Mouse (Mus musculus): Measurements from ENCODE around the gene Gabarapl2. TPM values are rescaled to one million over a fixed set of nuclear protein-coding genes. Genes with fewer than 3 reads are reported as not detected.

Gabarapl2 gene
- polyA plus RNA-seq, 1 experiment from 2014 or later, result 331 TPM

- ATAC-seq (ENCODE audit: low FRiP score), result no peak
These were observed 6.6 kb downstream of the Gabarapl2 start for GRCm38 (mm10) chr8:111947144-111947543.

GRCm38 (mm10) chr8:111947954-111948353, 7.5 kb downstream of the Gabarapl2 start:
- Histone ChIP-seq H3K36me3 (ENCODE audit: control insufficient read depth, insufficient read depth, low read length) (peaks cover 10% of the 10 kb centered on the region), H3K27ac (ENCODE audit: low read depth, low read length) (no peak overlapping the region), H3K4me1 (ENCODE audit: control insufficient read depth, insufficient read depth, low read length) (no peaks in the 10 kb centered on the region), H3K9ac (ENCODE audit: low read length) (no peak overlapping the region), H3K9me3 (ENCODE audit: control insufficient read depth, low read length) (no peaks in the 10 kb centered on the region), H3K27me3 (ENCODE audit: control insufficient read depth, insufficient read depth, low read length) (no peaks in the 10 kb centered on the region), H3K4me3 (ENCODE audit: low read depth, low read length) (no peak overlapping the region), H3K4me2 (no peak overlapping the region)
- DNase-seq (ENCODE audit: low spot score, missing footprints), result no peak
- ATAC-seq (ENCODE audit: low FRiP score), result no peak
- WGBS, result 93% methylated on average over 8 of the region's 8 CpGs

More at GRCm38 (mm10) chr8:111947144-111947543, 6.6 kb downstream of the Gabarapl2 start:
- Histone ChIP-seq H3K36me3 (ENCODE audit: control insufficient read depth, insufficient read depth, low read length) (peaks cover 10% of the 10 kb centered on the region), H3K4me2 (no peak overlapping the region), H3K4me1 (ENCODE audit: control insufficient read depth, insufficient read depth, low read length) (no peaks in the 10 kb centered on the region; the same call in 1 of the 2 replicates), H3K9ac (ENCODE audit: low read length) (no peak overlapping the region), H3K27ac (ENCODE audit: low read depth, low read length) (no peak overlapping the region), H3K4me3 (ENCODE audit: low read depth, low read length) (no peak overlapping the region), H3K27me3 (ENCODE audit: control insufficient read depth, insufficient read depth, low read length) (no peaks in the 10 kb centered on the region), H3K9me3 (ENCODE audit: control insufficient read depth, low read length) (no peaks in the 10 kb centered on the region)
- 92% methylated on average over 2 of the region's 2 CpGs for WGBS
- no peak for DNase-seq (ENCODE audit: low spot score, missing footprints)

GRCm38 (mm10) chr8:111950846-111951245, 10.3 kb downstream of the Gabarapl2 start:
- H3K27ac ChIP-seq (ENCODE audit: low read depth, low read length), result no peak overlapping the region
- no peak overlapping the region for H3K4me3 ChIP-seq (ENCODE audit: low read depth, low read length)
- H3K4me1 ChIP-seq (ENCODE audit: control insufficient read depth, insufficient read depth, low read length), result no peaks in the 10 kb centered on the region
- no peaks in the 10 kb centered on the region for H3K27me3 ChIP-seq (ENCODE audit: control insufficient read depth, insufficient read depth, low read length)
- H3K9ac ChIP-seq (ENCODE audit: low read length), result no peak overlapping the region
- 92% methylated on average over 3 of the region's 3 CpGs for WGBS
- no peak overlapping the region for H3K4me2 ChIP-seq
- no peaks in the 10 kb centered on the region for H3K9me3 ChIP-seq (ENCODE audit: control insufficient read depth, low read length)
- no peak for DNase-seq (ENCODE audit: low spot score, missing footprints)
- ATAC-seq (ENCODE audit: low FRiP score), result no peak
- peaks cover 5% of the 10 kb centered on the region; the same call in 1 of the 2 replicates for H3K36me3 ChIP-seq (ENCODE audit: control insufficient read depth, insufficient read depth, low read length)

GRCm38 (mm10) chr8:111951317-111951716, 10.8 kb downstream of the Gabarapl2 start:
- Histone ChIP-seq H3K27me3 (ENCODE audit: control insufficient read depth, insufficient read depth, low read length) (no peaks in the 10 kb centered on the region), H3K4me1 (ENCODE audit: control insufficient read depth, insufficient read depth, low read length) (no peaks in the 10 kb centered on the region), H3K9ac (ENCODE audit: low read length) (no peak overlapping the region), H3K36me3 (ENCODE audit: control insufficient read depth, insufficient read depth, low read length) (peaks cover 5% of the 10 kb centered on the region; the same call in 1 of the 2 replicates), H3K4me3 (ENCODE audit: low read depth, low read length) (no peak overlapping the region), H3K9me3 (ENCODE audit: control insufficient read depth, low read length) (no peaks in the 10 kb centered on the region), H3K4me2 (no peak overlapping the region), H3K27ac (ENCODE audit: low read depth, low read length) (no peak overlapping the region)
- ATAC-seq (ENCODE audit: low FRiP score) (no peak), DNase-seq (ENCODE audit: low spot score, missing footprints) (no peak)
- WGBS, result 94% methylated on average over 7 of the region's 7 CpGs

DNA sequence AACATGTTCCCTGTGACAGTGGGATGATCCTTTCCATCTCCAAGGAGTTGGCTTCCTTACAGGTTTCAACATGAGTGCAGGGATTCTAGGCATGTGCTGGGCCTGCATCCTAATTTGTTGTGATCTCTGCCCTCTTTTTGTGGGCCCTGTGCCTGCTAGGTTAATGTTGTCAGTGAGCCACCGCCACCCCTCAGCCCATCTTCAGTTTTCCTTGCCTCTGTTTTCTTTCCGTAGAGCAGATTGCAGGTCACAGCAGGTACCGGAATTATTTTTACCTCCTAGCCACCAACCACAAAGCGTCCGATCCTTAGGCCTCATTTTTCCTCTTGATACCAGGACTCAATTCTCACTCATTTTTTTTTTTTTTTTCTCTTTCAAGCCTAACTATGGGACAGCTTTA, 11.4 kb downstream of the Gabarapl2 start:
- no peaks in the 10 kb centered on the region for H3K4me1 ChIP-seq (ENCODE audit: control insufficient read depth, insufficient read depth, low read length)
- H3K4me3 ChIP-seq (ENCODE audit: low read depth, low read length), result no peak overlapping the region
- DNase-seq (ENCODE audit: low spot score, missing footprints), result no peak
- H3K27ac ChIP-seq (ENCODE audit: low read depth, low read length), result no peak overlapping the region
- no peaks in the 10 kb centered on the region for H3K27me3 ChIP-seq (ENCODE audit: control insufficient read depth, insufficient read depth, low read length)
- no peak for ATAC-seq (ENCODE audit: low FRiP score)
- no peaks in the 10 kb centered on the region for H3K9me3 ChIP-seq (ENCODE audit: control insufficient read depth, low read length)
- no peak overlapping the region for H3K9ac ChIP-seq (ENCODE audit: low read length)
- WGBS, result 95% methylated on average over 5 of the region's 5 CpGs
- no peak overlapping the region for H3K4me2 ChIP-seq
- H3K36me3 ChIP-seq (ENCODE audit: control insufficient read depth, insufficient read depth, low read length), result peaks cover 7% of the 10 kb centered on the region; the same call in 1 of the 2 replicates

GRCm38 (mm10) chr8:111954844-111955594, 14.5 kb downstream of the Gabarapl2 start:
- Histone ChIP-seq H3K4me2 (no peak overlapping the region), H3K27me3 (ENCODE audit: control insufficient read depth, insufficient read depth, low read length) (no peaks in the 10 kb centered on the region), H3K4me1 (ENCODE audit: control insufficient read depth, insufficient read depth, low read length) (no peaks in the 10 kb centered on the region), H3K27ac (ENCODE audit: low read depth, low read length) (no peak overlapping the region), H3K4me3 (ENCODE audit: low read depth, low read length) (no peak overlapping the region), H3K9me3 (ENCODE audit: control insufficient read depth, low read length) (no peaks in the 10 kb centered on the region), H3K36me3 (ENCODE audit: control insufficient read depth, insufficient read depth, low read length) (peaks cover 9% of the 10 kb centered on the region; the same call in 1 of the 2 replicates), H3K9ac (ENCODE audit: low read length) (no peak overlapping the region)
- no peak for ATAC-seq (ENCODE audit: low FRiP score)
- WGBS, result 92% methylated on average over 4 of the region's 4 CpGs
- no peak for DNase-seq (ENCODE audit: low spot score, missing footprints)

- no peak for DNase-seq (ENCODE audit: low spot score, missing footprints)
- Histone ChIP-seq H3K36me3 (ENCODE audit: control insufficient read depth, insufficient read depth, low read length) (peaks cover 9% of the 10 kb centered on the region; the same call in 1 of the 2 replicates), H3K4me1 (ENCODE audit: control insufficient read depth, insufficient read depth, low read length) (no peaks in the 10 kb centered on the region), H3K9me3 (ENCODE audit: control insufficient read depth, low read length) (no peaks in the 10 kb centered on the region), H3K27ac (ENCODE audit: low read depth, low read length) (no peak overlapping the region), H3K27me3 (ENCODE audit: control insufficient read depth, insufficient read depth, low read length) (no peaks in the 10 kb centered on the region), H3K4me3 (ENCODE audit: low read depth, low read length) (no peak overlapping the region), H3K9ac (ENCODE audit: low read length) (no peak overlapping the region), H3K4me2 (no peak overlapping the region)
- ATAC-seq (ENCODE audit: low FRiP score), result no peak
- WGBS, result 90% methylated on average over 5 of the region's 5 CpGs
These were observed 15.4 kb downstream of the Gabarapl2 start for GRCm38 (mm10) chr8:111955879-111956278.

DNA sequence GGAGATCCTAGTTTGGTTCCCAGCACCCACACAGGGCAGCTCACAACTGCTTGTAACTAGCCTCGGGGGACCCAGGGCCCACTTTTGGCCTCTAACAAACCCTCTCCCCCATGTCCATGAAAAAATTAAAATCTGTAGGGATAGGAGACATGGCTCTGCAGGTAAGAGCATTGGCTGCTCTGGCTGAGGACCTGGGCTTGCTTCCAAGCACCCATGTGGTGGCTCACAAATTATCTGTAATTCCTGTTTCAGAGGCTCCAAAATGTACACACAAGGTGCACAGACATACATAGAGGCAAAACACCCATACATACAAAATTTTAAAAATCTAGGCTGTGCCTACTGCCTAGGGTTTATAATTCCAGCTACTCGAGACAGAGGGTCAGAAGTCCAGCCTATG, 16.7 kb downstream of the Gabarapl2 start:
- no peak overlapping the region for H3K9ac ChIP-seq (ENCODE audit: low read length)
- WGBS, result 89% methylated on average over 2 of the region's 2 CpGs
- no peak for DNase-seq (ENCODE audit: low spot score, missing footprints)
- H3K36me3 ChIP-seq (ENCODE audit: control insufficient read depth, insufficient read depth, low read length), result peaks cover 9% of the 10 kb centered on the region; the same call in 1 of the 2 replicates
- no peaks in the 10 kb centered on the region for H3K4me1 ChIP-seq (ENCODE audit: control insufficient read depth, insufficient read depth, low read length)
- ATAC-seq (ENCODE audit: low FRiP score), result no peak
- no peak overlapping the region for H3K4me3 ChIP-seq (ENCODE audit: low read depth, low read length)
- H3K9me3 ChIP-seq (ENCODE audit: control insufficient read depth, low read length), result no peaks in the 10 kb centered on the region
- H3K27ac ChIP-seq (ENCODE audit: low read depth, low read length), result no peak overlapping the region
- H3K27me3 ChIP-seq (ENCODE audit: control insufficient read depth, insufficient read depth, low read length), result no peaks in the 10 kb centered on the region
- H3K4me2 ChIP-seq, result no peak overlapping the region

- no peak for ATAC-seq (ENCODE audit: low FRiP score)
- Histone ChIP-seq H3K36me3 (ENCODE audit: control insufficient read depth, insufficient read depth, low read length) (peaks cover 6% of the 10 kb centered on the region; the same call in 1 of the 2 replicates), H3K4me2 (no peak overlapping the region), H3K9me3 (ENCODE audit: control insufficient read depth, low read length) (no peaks in the 10 kb centered on the region), H3K9ac (ENCODE audit: low read length) (no peak overlapping the region), H3K4me1 (ENCODE audit: control insufficient read depth, insufficient read depth, low read length) (no peaks in the 10 kb centered on the region), H3K4me3 (ENCODE audit: low read depth, low read length) (no peak overlapping the region), H3K27me3 (ENCODE audit: control insufficient read depth, insufficient read depth, low read length) (no peaks in the 10 kb centered on the region), H3K27ac (ENCODE audit: low read depth, low read length) (no peak overlapping the region)
- DNase-seq (ENCODE audit: low spot score, missing footprints), result no peak
- WGBS, result 70% methylated on average over 15 of the region's 15 CpGs
These were observed 20.3 kb downstream of the Gabarapl2 start for GRCm38 (mm10) chr8:111960591-111961321.
